Mouse (Mus musculus): ENCODE data around the gene Rab44.
"Not testable (repeated sequence)": the region's sequence is repeated elsewhere in the genome, so short reads cannot be mapped to it uniquely, and the experiment has no call there.

Rab44 gene

GRCm38 (mm10) chr17:29091348-29091944, 22.5 kb upstream of the Rab44 start:
- DNase-seq (ENCODE audit: low spot score), result no peak

- no peak for DNase-seq (ENCODE audit: low spot score)
These were observed 21.4 kb upstream of the Rab44 start for GRCm38 (mm10) chr17:29092497-29092896.

GRCm38 (mm10) chr17:29093110-29093952, 20.6 kb upstream of the Rab44 start:
- peak; percentile 91 for DNase-seq (ENCODE audit: low spot score)

- DNase-seq (ENCODE audit: low spot score), result no peak
These were observed 20.0 kb upstream of the Rab44 start for GRCm38 (mm10) chr17:29093961-29094309.

- DNase-seq (ENCODE audit: low spot score), result peak; percentile 43
These were observed 19.4 kb upstream of the Rab44 start for GRCm38 (mm10) chr17:29094310-29095181.

- DNase-seq (ENCODE audit: low spot score), result peak; percentile 84
These were observed 18.7 kb upstream of the Rab44 start for GRCm38 (mm10) chr17:29095201-29095733.

GRCm38 (mm10) chr17:29096245-29096644, 17.7 kb upstream of the Rab44 start:
- no peak for DNase-seq (ENCODE audit: low spot score)

GRCm38 (mm10) chr17:29096851-29097561, 16.9 kb upstream of the Rab44 start:
- DNase-seq (ENCODE audit: low spot score), result no peak

GRCm38 (mm10) chr17:29098291-29098690, 15.7 kb upstream of the Rab44 start:
- DNase-seq (ENCODE audit: low spot score), result no peak

- no peak for DNase-seq (ENCODE audit: low spot score)
These were observed 14.9 kb upstream of the Rab44 start for GRCm38 (mm10) chr17:29099076-29099475.

- DNase-seq (ENCODE audit: low spot score), result no peak
These were observed 13.3 kb upstream of the Rab44 start for GRCm38 (mm10) chr17:29100627-29101026.

GRCm38 (mm10) chr17:29110356-29110755, 3.6 kb upstream of the Rab44 start:
- DNase-seq (ENCODE audit: low spot score), result not testable (repeated sequence)

- no peak for DNase-seq (ENCODE audit: low spot score)
These were observed 2.6 kb upstream of the Rab44 start for GRCm38 (mm10) chr17:29111332-29111731.

- no peak for DNase-seq (ENCODE audit: low spot score)
These were observed 2.1 kb downstream of the Rab44 start for GRCm38 (mm10) chr17:29116023-29116422.

GRCm38 (mm10) chr17:29117006-29117648, 3.2 kb downstream of the Rab44 start:
- DNase-seq (ENCODE audit: low spot score), result no peak

- no peak for DNase-seq (ENCODE audit: low spot score)
These were observed 4.1 kb downstream of the Rab44 start for GRCm38 (mm10) chr17:29118057-29118456.

- DNase-seq (ENCODE audit: low spot score), result no peak
These were observed 6.7 kb downstream of the Rab44 start for GRCm38 (mm10) chr17:29120666-29121065.

GRCm38 (mm10) chr17:29122817-29123216, 8.9 kb downstream of the Rab44 start:
- peak; percentile 7 for DNase-seq (ENCODE audit: low spot score)

GRCm38 (mm10) chr17:29123578-29124174, 9.7 kb downstream of the Rab44 start:
- DNase-seq (ENCODE audit: low spot score), result peak; percentile 77

GRCm38 (mm10) chr17:29126561-29126960, 12.6 kb downstream of the Rab44 start:
- DNase-seq (ENCODE audit: low spot score), result no peak

GRCm38 (mm10) chr17:29129341-29129740, 15.4 kb downstream of the Rab44 start:
- DNase-seq (ENCODE audit: low spot score), result no peak
